Mouse (Mus musculus) bone marrow, adult 2 months (tissue): ENCODE measurements around the gene Medag.

Experiments
- CTCF ChIP-seq: fragments of 200-500 bp; IDR thresholded peaks from 2 replicates; pipeline ENCODE4 v1.5.1; 2011; ENCODE audit warnings: low read length, control low read depth; ENCODE audit not compliant: control insufficient read depth, insufficient read depth
- POLR2A ChIP-seq: fragments of 200-500 bp; IDR thresholded peaks from 2 replicates; pipeline ENCODE4 v1.6.1; 2011; ENCODE audit warnings: low read depth, mild to moderate bottlenecking, control low read depth, low read length, borderline replicate concordance; ENCODE audit not compliant: control insufficient read depth

DNA sequence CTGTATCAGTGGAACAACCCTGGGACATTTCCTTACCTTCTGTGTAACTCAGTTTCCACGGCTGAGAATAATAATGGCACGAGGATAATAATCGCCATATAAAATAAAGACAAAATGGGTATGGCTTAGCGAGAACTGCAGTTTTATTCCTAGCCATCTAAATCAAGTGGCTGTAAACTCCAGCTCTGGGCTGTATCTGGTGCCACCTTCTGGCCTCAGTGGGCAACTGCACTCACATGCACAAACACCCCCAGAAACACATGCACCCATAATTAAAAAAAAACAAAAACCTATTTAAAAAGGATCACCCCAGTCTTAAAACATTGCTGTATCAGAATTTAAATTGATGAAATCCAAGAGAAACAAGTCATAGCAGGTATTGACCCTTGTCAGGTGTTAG, 5.8 kb downstream of the Medag start:
- TF ChIP-seq POLR2A = no peak
- peak; percentile 33; the same call in 1 of the 2 replicates for TF ChIP-seq CTCF
